Mouse (Mus musculus) layer of hippocampus, adult 8-10 months (tissue): ENCODE measurements at regions not wholly inside any gene's neighbourhood (a gene's known extent, or its start where the extent isn't known, plus 50 kb on each side); places are given as distances from the start of the nearest gene placed in this dataset.

ENCODE experiments used
- DNase-seq, 2 experiments: peaks; one replicate each; pipeline ENCODE4 v3.0.0; 2022; ENCODE audit warnings: low spot score in 2 of 2

DNA sequence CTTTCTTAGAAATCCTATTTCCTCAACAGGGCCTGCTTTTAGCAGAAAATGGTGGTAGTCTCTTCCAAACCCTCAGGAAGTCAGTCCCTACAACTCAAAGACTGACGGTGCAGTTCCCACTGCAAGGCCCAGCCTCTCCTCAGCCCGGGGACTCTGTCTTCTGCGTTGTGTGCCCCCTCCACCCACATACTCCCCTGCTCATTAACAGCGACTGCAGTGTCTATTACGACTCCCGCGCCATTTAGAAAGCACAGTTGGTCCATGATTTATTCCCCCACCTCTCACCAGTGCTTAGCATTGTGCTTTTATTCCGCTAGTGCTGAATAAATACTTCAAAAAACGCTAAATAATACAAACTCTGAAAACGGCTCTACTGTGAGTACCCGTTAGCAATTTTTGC lies 230.9 kb upstream of the Hes1 start:
- DNase-seq: no peak

DNA sequence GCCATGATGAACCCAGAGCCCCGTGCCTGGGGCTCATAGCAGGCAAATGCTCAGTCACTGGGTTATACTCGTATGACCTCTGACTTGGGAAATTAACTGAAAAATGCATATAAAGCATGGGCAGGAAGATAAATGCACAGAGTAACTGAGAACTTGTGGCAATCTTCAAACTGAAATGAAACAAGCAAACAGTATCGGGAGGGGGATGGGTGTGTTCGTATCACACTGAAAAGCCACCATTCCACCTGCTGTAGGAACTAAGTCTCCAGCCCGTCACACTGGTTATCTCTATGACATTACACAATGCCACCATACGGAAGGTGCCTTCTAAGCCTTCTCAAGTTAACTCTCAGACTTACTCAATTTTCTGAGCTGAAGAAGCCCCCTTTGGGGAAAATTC lies 230.3 kb upstream of the Hes1 start:
- no peak for DNase-seq

DNA sequence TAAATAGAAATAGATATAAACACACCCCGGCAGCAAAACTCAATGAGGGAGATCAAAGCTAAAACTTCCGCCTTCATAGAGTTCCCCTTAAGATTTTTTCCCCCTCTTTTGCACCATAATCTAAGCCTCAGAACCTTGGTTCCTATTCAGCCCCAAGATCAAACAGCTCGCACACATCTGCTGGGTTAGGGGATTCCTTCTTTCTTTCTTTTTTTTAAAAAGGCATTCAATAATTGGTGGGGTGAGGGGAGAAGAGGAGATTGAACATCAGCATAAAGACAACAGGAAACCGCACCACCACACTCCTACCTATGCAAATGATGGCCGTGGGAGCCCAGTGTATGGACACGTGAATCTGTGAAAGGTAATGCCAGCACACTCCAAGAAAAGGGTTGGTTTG lies 229.5 kb upstream of the Hes1 start:
- DNase-seq: no peak

DNA sequence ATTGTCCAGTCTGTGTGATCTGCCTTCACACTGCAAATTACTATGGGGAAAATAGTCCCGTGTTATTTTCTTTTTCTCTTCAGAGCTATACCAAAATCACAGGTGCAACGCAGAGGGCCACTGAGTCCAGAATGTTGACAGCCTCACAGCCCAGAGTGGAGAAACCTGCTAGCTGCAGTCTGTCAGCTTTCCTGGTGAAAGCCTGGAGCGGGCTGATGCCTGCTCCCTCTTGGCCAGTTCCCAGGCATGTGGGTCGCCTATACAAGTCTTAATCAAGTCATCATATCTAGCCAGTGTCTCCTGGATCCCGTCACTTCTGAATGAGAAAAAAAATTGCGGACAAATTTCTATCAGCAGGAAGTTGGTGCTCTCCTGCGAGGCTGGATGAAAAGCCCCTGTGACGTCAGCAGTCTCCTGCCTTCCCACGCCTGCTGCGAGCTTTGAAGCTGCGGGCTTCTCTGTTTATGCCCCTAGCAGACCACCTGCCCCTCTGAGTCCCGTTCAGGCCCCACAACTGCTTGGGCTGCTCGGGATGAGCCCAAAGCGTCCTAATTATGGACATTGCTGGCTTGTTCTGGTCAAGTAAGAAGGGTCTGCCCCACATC lies 227.1 kb upstream of the Hes1 start:
- DNase-seq: no peak

DNA sequence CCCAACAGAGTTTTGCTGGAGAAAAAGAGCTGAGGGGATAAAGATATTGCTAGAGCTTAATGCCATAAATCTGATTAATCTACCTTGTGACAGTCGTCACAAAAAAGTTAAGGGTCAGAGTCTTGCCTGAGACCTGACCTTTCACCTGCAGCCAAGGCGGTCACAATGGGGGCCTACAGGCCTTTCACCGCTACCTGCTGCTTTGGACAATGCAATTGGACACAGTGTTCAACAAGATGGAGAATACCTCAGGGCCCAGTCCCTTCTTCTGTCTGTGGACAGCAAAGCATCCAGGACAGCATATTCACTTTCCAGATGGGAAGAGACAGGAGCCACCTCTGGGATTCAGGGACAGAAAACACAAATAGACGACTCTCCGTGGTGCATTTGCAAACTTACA lies 226.3 kb upstream of the Hes1 start:
- DNase-seq: no peak

DNA sequence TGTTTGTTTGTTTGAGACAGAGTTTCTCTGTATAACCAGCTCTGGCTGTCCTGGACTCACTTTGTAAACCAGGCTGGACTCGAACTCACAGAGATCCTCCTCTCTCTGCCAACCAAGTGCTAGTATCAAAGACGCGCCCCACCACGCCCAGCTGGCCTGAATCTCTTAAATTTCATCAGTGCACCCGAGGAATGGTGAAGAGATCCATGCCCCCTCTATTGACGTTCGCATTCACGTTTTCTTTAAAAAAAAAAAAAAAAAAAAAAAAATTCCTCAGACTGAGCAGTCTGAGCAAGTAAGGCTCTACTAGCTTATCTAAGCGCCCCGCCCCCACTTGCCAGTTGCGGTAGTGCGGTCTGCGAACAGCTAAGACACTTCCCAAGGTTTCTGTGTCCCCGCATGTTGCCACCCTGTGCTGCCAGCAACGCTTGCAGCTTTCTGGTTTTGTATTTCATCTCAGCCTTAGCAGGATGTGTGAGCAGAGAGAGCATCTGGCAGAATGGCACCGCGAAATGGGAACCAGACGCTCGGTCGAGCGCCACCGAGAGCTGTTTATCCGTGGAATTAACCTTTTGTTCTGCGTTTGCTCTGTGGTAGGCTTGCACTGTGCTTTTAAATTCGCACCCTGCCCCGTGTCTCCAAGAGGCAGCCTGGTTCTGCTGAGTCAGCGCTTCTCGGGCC lies 225.1 kb upstream of the Hes1 start:
- DNase-seq: peak; percentile 65 to 71

DNA sequence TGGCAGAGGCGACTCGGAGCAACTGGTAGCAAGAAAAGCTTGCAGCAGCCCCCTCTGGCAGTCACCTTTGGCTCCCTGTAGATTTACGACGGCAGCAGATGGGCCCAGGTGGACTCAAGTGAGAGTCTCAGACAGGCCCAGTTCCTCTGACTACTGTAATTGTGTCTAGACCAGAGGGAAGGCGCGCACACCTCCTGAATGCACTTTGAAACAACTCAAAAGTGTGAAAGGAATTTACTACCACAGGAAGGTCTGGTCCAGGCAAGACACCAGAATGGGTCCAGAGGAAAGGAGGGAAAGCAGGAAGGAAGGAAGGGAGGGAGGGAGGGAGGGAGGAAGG lies 224.6 kb upstream of the Hes1 start:
- no peak for DNase-seq

DNA sequence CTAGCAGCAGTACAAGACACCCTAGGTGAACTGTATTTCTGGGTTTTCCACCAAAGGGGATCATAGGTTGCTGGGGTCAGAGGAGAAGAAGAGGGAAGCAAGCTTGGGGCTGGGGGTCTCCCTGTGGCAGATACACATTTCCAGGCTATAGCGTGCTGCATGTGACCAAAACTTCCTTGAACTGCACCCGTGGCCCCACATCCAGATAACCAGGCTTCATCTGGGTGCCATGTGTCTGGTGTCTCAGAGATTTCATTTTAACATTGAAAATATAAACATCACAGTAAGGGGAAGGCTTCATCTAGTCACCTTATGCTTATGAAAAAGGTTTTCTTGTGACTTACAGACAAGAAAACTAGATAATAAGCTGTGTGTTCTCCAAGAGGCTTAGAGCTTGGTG lies 223.8 kb upstream of the Hes1 start:
- no peak for DNase-seq

DNA sequence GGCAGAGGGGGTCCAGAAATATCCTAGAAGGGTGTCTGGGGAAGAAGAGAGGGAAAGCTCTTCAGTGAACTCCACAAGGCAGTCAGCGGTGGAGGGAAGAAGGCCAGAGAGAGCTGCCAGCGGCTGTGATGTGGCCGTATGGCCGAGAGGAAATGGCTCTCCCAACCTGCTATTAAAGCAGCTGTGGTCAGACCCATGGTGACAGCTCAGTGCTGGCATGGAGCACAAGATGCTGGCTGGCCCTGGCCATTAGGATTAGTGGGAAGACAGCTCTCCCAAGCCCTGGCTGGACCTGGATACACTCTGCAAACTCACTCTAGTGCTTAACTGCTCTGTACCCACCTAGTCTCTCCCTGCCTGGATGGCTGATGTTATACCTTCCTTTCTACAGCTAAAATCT lies 223.1 kb upstream of the Hes1 start:
- no peak for DNase-seq

DNA sequence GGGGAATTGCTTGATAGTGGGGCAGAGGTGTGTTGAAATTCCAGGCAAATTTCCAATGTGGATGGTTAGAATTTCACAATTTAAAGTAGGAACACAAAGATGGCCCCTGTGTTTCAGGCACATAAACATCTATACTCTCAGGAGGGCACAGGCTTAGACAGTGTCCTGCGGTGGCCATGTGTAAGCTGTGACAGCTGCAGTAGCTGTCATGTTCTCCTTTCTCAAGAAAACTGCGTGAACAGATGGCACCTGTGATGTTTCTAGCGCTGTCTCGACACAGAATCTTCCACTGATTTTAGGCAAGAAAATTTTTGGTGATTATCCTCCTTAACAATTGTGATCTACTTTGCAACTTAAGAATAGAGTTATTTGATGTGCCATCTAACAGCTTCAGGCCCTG lies 222.1 kb upstream of the Hes1 start:
- no peak for DNase-seq

DNA sequence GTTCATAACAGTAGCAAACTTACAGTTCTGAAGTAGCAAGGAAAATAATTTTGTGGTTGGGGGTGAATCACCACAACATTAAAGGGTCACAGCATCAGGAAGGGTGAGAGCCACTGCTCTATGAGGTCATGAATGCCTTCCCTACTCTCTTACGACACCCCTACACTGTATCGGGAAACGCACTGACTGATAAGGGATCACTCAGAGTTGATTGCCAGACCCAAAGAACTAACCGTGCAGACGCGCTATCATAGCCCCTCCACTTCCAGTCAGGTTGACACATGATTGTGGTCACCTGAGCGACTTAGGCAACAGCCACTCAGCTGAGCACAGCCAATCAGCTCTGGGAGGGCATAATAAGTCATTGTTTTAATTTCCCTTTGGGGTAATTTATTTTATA lies 220.7 kb upstream of the Hes1 start:
- DNase-seq: no peak

DNA sequence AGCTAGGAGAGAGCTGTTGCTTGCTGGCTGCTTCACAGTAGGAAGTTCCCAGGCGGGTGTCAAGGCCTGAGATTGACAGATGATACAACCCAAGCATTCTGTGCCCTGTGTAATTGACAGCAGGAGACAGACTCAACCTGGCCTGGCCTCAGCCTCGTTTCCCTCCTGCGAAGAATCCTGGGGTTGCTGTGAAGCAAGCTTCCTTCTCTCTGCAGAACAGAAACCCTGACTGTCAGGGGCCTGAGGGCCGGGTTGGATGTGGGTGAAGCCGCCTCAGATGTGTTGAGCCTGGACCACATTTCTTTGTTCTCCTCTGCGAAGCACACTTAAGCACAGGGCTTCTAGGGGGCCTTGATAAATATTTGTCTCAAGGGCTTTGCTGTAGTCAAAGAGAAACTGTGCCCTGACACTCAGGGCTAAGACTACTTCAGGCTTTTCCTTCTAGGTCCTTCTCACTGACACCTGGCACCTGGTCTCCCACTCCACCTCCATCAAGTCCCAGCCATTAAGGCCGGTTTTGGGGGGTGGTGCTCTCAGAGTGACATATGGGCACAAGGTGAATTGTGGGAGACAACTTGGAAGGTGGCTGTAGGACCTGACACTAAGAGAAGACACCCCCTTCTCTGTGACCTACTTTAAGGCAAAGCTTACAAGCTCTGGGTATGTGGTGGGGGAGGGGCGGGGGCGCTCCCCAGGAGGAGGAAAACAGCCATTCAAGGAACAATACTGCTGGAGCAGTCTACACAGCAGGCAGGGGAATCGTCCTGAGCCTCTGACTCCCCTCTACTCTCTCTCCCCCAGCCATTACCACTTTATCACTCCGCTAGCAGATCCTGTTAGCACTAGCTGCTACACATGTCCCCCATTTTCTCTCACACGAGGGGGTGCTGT lies 219.2 kb upstream of the Hes1 start:
- no peak for DNase-seq

DNA sequence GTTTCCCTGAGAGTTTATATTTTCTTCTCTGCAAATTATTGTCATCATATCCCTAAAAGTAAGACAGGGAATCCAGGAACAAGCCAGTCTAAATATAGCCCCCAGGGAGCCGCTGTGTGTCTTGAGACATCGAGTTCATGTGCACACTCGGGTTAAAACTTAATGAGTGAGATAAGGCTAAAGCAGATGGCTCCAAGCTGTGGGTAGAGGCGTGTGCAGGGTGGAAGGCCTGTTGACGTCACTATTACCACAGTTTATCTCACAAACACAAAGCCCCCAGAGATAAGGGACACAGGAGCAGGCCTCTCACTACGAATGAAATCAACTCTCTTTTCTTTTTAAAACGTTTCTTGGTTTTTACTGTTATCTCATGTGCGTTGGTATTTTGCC lies 218.6 kb upstream of the Hes1 start:
- no peak for DNase-seq

DNA sequence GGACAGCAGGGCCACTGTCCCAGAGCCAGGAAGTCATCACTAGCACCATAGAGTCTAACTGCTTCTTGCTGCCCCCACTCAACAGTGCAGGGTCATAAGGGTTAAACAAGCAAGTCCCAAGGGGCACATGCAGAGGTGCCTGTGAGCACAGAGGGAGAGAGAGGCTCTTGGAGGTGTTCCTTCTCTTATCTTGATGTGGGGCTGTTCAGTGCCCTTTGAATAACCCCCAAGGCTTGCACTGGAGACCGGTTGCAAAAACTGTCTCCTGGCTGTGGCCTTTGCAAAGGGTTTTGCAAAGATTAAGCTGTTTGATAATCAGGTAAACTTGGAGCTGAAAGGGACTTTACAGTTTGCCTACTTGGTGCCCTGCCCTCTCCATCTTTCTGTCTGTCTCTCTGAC lies 217.1 kb upstream of the Hes1 start:
- DNase-seq: no peak

DNA sequence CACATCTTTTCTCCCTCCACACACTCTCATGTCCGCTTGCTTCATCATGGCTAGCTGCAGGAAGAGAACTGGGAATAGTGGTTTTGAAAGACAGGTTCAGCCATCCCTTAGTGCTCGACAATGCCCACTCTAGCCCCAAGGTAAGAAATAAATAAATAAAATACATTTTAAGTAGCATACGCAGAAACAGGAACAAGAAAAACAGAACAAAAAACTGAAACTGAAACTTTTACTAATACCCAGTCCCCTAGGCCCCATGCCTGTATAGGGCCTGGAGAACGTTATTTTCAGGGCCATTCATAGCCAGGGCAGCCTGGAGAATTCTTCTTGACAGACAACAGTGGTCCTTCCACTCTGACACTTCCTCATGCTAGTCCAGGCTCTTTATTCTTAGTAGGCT lies 216.4 kb upstream of the Hes1 start:
- DNase-seq: no peak

DNA sequence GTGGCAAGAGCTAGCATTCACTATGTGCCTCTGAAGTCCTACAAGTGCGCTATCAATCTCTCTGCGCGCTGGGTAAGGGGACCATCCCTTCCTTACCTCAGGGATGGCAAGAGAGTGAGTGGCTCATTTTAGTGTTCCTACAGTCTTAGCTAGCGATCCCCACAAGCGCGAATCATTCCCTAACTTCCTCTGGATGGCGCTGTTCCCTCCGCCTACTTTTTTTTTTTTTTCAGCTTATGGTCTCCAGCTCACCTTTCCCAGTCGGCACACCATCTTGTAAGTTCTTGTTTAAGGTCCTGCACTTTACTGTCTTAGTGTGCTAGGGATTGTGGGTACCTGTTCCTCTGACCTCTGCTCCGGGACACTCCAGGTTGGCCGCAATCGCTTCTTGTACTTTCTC lies 215.7 kb upstream of the Hes1 start:
- no peak for DNase-seq

DNA sequence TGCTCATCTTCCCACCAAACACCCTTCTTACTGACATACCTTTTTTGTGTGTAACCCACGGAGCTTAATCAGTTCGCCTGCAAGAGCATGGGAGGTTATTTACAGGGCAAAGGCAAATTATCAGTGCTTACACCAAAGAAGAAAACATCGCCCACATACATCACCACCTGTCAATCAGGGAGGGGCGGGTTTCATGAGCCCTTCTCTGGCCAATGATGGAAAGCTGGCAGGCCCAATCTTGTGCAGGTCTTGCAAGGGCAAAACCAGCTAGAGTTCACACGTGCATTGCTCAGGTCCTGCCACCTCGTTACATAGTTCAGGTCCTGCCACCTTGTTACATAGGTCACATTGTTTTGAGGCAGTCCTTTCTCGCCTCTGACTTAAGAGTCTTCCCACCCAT lies 214.7 kb upstream of the Hes1 start:
- no peak for DNase-seq

DNA sequence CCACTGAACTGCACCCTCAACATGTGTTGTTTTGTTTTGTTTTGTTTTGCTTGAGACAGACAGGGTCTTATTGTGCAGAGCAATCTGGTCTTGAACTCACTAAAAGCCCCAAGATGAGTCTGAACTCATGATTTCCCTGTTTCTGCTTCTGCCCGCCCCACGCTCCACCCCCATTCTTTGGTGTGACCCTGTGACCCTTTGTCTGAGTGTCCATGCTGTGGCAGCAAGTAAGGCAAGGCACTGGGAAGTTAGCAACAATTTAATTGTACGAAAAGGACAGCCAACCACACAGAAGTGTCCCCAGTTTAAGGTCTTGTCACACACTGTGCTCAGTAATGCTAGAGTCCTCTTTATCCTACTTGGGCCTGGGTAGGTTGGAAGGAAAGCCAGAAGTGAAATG lies 213.6 kb upstream of the Hes1 start:
- DNase-seq: no peak

DNA sequence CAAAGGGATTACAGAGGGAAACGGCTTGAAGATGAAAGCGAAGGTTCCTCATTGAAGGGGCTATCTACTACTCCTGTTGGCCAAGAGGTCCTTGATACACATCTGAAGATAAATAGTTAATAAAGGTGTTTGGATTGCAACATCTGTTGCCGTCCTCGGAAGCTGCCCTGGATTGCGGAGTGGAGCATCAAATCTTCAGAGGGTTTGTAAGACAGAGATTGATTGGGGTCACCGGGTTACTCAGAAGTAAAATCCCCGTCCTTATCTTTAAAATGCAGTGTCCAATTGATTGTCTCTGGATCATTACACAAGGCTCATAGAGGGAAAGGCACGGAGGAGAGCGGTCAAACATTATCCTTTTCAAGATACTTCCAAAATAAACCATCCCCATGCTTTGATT lies 212.4 kb upstream of the Hes1 start:
- no peak for DNase-seq

DNA sequence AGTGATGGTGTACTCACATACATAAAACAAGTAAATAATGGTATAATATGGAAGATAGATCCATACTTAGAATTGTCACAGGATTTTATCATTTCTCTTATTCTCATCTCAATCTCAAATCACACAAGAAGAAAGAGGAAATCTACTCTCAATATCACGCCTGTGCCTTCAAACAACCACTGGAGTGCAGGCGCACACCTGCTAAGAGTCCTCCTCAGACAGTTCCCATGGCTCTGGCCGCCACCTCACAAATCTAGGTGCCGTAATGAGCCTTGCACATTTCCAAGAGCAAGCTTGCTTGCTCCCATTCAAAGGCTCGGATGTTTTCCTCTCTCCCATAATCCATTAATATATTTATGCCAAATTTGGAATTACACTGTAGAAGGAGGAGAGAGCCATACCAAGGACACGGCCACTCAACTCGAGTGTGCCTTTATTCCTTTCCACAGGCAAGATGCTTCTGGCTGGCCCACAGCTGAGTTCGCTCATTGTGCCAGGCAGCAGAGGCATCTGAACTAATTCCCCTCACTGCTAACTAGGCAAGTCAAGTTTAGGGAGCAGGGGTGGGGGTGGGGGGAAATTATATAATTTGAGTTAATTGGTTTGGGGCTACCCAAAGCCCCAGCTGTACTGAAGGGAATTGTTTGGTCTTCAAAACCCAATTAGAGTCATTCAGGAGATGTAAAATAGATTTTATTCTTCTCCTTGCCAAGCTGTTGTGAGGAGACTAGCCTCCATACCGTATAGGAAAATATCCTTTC lies 209.2 kb upstream of the Hes1 start:
- no peak for DNase-seq

DNA sequence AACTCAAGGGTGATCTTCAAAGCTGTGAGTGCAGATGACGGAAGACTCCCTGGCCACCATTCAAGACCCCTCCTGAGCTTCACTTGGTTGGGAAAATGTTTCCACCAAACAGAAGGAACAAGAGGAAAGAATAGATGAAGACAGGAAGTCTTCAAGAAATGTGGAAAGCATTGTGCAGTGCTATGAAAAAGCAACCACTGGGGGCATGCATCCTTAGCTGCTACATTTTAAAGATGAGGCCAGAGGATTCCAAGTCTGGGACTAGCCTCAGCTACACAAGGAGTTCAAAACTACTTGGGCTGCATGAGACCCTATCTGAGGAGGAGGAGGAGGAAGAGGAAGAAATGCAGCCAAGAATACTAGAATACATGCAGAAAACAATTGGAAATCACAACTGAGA lies 207.6 kb upstream of the Hes1 start:
- no peak for DNase-seq

DNA sequence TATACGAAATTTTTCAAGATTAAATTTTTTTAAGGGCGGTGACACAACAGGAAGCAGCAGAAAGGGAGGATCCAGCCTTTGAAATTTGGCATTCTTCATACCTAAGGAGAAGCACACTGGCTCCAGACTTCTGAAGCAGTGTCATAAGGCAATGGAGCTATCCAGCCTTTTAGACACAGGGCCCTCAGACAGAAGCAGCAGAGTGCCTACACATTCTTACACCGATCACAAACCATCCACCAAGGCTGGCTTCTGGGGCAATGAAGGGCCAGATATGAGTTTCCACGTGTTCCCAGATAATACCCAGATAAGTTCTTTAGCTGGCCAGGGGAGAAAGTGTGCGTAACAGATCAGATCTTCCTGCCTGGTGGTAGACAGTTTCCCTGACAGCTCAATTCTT lies 205.5 kb upstream of the Hes1 start:
- no peak for DNase-seq
